Mouse (Mus musculus) liver, adult 2 months (tissue): ENCODE results near the gene Kiss1.

Experiments used
- CTCF ChIP-seq: fragments of 200-500 bp; IDR thresholded peaks from 2 replicates; pipeline ENCODE4 v1.5.1; 2011; ENCODE audit warnings: low read depth, low read length, control low read depth
- POLR2A ChIP-seq: fragments of 200-500 bp; IDR thresholded peaks from 2 replicates; pipeline ENCODE4 v1.6.1; 2011; ENCODE audit warnings: low read length, control low read depth; ENCODE audit not compliant: insufficient read depth; ENCODE audit errors: extremely low read depth

- TF ChIP-seq CTCF (no peak), POLR2A (no peak)
Observed at GRCm38 (mm10) chr1:133368644-133369043, 47.0 kb downstream of the Kiss1 start.
